Mouse (Mus musculus) heart, embryonic 11.5 days (tissue): Measurements from ENCODE around the gene Efr3b. TPM values are rescaled to one million over a fixed set of nuclear protein-coding genes. Genes with fewer than 3 reads are reported as not detected.

Source experiments
- ATAC-seq: fragments of 200-750 bp; cut with Nextera tagmentation; replicated peaks from 2 replicates; pipeline ENCODE4 v1.8.0; 2017; ENCODE audit warnings: moderate library complexity; ENCODE audit not compliant: insufficient number of reproducible peaks, low FRiP score, low TSS enrichment
- H3K27ac ChIP-seq: fragments of 300-500 bp; sonication (generic); 2 replicates; pipeline ENCODE4 v1.5.1; 2014; ENCODE audit warnings: mild to moderate bottlenecking, low read depth, low read length
- H3K27me3 ChIP-seq: fragments of 300-500 bp; sonication (generic); 2 replicates; pipeline ENCODE4 v1.6.1; 2014; ENCODE audit warnings: mild to moderate bottlenecking, low read length, mixed read lengths; ENCODE audit not compliant: control insufficient read depth, insufficient read depth
- H3K36me3 ChIP-seq: fragments of 300-500 bp; sonication (generic); 2 replicates; pipeline ENCODE4 v1.6.1; 2014; ENCODE audit warnings: mild to moderate bottlenecking, low read length, moderate library complexity, mixed read lengths; ENCODE audit not compliant: control insufficient read depth, insufficient read depth
- H3K4me1 ChIP-seq: fragments of 300-500 bp; sonication (generic); 2 replicates; pipeline ENCODE4 v1.6.1; 2014; ENCODE audit warnings: low read length; ENCODE audit not compliant: control insufficient read depth, insufficient read depth
- H3K4me2 ChIP-seq: fragments of 300-500 bp; sonication (generic); 2 replicates; pipeline ENCODE4 v1.6.1; 2014; ENCODE audit warnings: mild to moderate bottlenecking, moderate library complexity
- H3K4me3 ChIP-seq: fragments of 300-500 bp; sonication (generic); 2 replicates; pipeline ENCODE4 v1.5.1; 2014; ENCODE audit warnings: low read depth, low read length
- H3K9ac ChIP-seq: fragments of 300-500 bp; sonication (generic); 2 replicates; pipeline ENCODE4 v1.6.1; 2014; ENCODE audit warnings: mild to moderate bottlenecking, low read depth, low read length, moderate library complexity
- H3K9me3 ChIP-seq: fragments of 300-500 bp; sonication (generic); replicated peaks from 2 replicates; pipeline ENCODE4 v1.6.1; 2016; ENCODE audit warnings: low read length; ENCODE audit not compliant: control insufficient read depth
- WGBS: fragments of 180-500 bp; shearing (Covaris S2); extraction: QIAGEN DNeasy Blood & Tissue Kit; methylation state at CpG from one replicate; pipeline ENCODE4 v1.1.7; 2014; ENCODE audit not compliant: insufficient replicate concordance; 5-methylcytosine and 5-hydroxymethylcytosine counted together
- polyA plus RNA-seq: library from polyadenylated mRNA; unstranded; fragments of >200 nt; fragmentation: Nextera tagmentation; extraction: Ambion mirVana; gene quantifications from 2 replicates; pipeline ENCODE4 v1.2.1, GENCODE M21; 2014

The Efr3b gene
- polyA plus RNA-seq, 1 experiment from 2014 or later, result 6.4 TPM

GRCm38 (mm10) chr12:4068551-4068950 is 29.8 kb upstream of the Efr3b start:
- H3K36me3 ChIP-seq, result no peaks in the 10 kb centered on the region
- WGBS, result 76% methylated on average over 4 of the region's 4 CpGs
- H3K27ac ChIP-seq, result no peak overlapping the region
- H3K9ac ChIP-seq, result no peak overlapping the region
- peaks cover 2% of the 10 kb centered on the region; the same call in 1 of the 2 replicates for H3K4me1 ChIP-seq
- no peaks in the 10 kb centered on the region for H3K27me3 ChIP-seq
- no peaks in the 10 kb centered on the region for H3K9me3 ChIP-seq
- no peak overlapping the region for H3K4me2 ChIP-seq
- no peak for ATAC-seq
- H3K4me3 ChIP-seq, result no peak overlapping the region

- Histone ChIP-seq H3K36me3 (no peaks in the 10 kb centered on the region), H3K9ac (no peak overlapping the region), H3K9me3 (no peaks in the 10 kb centered on the region), H3K27ac (no peak overlapping the region), H3K4me1 (no peaks in the 10 kb centered on the region; the same call in 1 of the 2 replicates), H3K4me2 (no peak overlapping the region), H3K27me3 (no peaks in the 10 kb centered on the region), H3K4me3 (no peak overlapping the region)
- no peak for ATAC-seq
- 63% methylated on average over 6 of the region's 6 CpGs for WGBS
These were observed 28.2 kb upstream of the Efr3b start for GRCm38 (mm10) chr12:4066681-4067459.

GRCm38 (mm10) chr12:4065944-4066343 is 27.2 kb upstream of the Efr3b start:
- no peaks in the 10 kb centered on the region; the same call in 1 of the 2 replicates for H3K4me1 ChIP-seq
- no peaks in the 10 kb centered on the region for H3K9me3 ChIP-seq
- no peak overlapping the region for H3K9ac ChIP-seq
- H3K27ac ChIP-seq, result no peak overlapping the region
- no peaks in the 10 kb centered on the region for H3K27me3 ChIP-seq
- ATAC-seq, result no peak
- H3K4me3 ChIP-seq, result no peak overlapping the region
- no peaks in the 10 kb centered on the region for H3K36me3 ChIP-seq
- no peak overlapping the region for H3K4me2 ChIP-seq
- 70% methylated on average over 8 of the region's 8 CpGs for WGBS

DNA sequence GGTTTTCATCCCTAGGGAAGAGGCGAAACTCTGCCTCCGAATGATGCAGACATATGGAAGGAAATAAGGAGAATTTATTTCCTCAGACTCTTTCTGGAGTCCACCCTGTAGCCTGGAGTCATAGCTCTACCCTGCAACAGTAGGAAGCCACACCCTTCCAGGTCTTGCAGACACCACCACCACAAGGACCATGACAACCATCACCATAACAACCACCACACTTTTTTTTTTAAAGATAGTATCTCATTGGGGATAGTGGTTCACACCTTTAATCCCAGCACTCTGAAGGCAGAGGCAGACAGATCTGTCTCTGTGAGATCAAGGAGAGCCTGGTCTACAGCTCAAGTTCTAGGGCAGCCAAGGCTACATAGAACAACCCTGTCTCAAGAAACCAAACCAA is 26.8 kb upstream of the Efr3b start:
- no peak overlapping the region for H3K4me3 ChIP-seq
- H3K9ac ChIP-seq, result no peak overlapping the region
- ATAC-seq, result no peak
- H3K27ac ChIP-seq, result no peak overlapping the region
- WGBS, result 94% methylated on average over 2 of the region's 2 CpGs
- H3K9me3 ChIP-seq, result no peaks in the 10 kb centered on the region
- H3K4me2 ChIP-seq, result no peak overlapping the region
- H3K36me3 ChIP-seq, result no peaks in the 10 kb centered on the region
- no peaks in the 10 kb centered on the region; the same call in 1 of the 2 replicates for H3K4me1 ChIP-seq
- no peaks in the 10 kb centered on the region for H3K27me3 ChIP-seq

DNA sequence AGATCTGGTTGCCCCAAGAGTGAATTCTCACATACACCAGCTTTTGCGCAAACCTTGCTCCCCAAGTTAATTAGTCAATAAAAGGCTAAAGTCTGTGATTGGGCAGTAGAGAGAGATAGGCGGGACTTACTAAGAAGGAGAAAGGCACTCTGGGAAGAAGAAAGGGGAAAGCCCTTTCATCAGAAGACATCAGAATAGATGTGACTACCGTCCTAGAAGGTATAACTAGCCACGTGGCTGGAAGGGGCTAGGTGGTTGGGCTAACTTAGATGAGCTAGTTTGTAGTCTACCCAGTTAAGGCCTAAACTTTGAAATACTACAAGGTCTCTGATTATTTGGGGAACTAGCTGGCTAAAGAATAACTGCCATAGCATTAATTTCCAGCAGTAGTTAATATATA is 21.0 kb upstream of the Efr3b start:
- Histone ChIP-seq H3K27me3 (no peaks in the 10 kb centered on the region), H3K9me3 (no peaks in the 10 kb centered on the region), H3K4me1 (no peaks in the 10 kb centered on the region), H3K9ac (no peak overlapping the region), H3K27ac (no peak overlapping the region), H3K36me3 (no peaks in the 10 kb centered on the region), H3K4me3 (no peak overlapping the region), H3K4me2 (no peak overlapping the region)
- 84% methylated on average over 4 of the region's 4 CpGs for WGBS
- no peak for ATAC-seq

DNA sequence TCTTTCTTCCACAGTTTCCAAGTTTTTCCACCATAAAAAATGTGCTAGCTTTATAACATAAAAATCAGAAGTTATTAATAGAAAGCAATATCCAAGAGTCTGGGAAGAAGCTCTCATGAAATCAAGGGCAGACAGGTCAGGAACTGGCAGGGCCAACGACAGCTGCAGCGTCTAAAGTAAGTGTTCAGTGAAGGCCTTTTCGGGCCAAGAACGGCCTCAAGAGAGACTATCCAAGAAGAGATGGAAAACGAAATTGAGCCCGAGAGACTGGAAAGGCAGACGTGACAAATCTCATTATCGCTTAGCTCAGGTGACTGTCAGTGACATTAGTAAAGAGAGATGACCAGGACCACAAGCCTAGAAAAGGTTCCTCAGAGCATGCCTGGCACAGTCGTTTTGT is 19.6 kb upstream of the Efr3b start:
- H3K27ac ChIP-seq, result no peak overlapping the region
- 50% methylated on average over 9 of the region's 9 CpGs for WGBS
- H3K27me3 ChIP-seq, result no peaks in the 10 kb centered on the region
- no peaks in the 10 kb centered on the region for H3K4me1 ChIP-seq
- H3K4me2 ChIP-seq, result no peak overlapping the region
- no peaks in the 10 kb centered on the region for H3K36me3 ChIP-seq
- H3K9me3 ChIP-seq, result no peaks in the 10 kb centered on the region
- no peak for ATAC-seq
- H3K4me3 ChIP-seq, result no peak overlapping the region
- H3K9ac ChIP-seq, result no peak overlapping the region

- ATAC-seq, result no peak; the same call in 1 of the 2 replicates
- H3K36me3 ChIP-seq, result no peaks in the 10 kb centered on the region
- H3K27me3 ChIP-seq, result no peaks in the 10 kb centered on the region
- peaks cover 5% of the 10 kb centered on the region; the same call in 1 of the 2 replicates for H3K4me1 ChIP-seq
- H3K9me3 ChIP-seq, result no peaks in the 10 kb centered on the region
- H3K4me2 ChIP-seq, result no peak overlapping the region
- no peak overlapping the region for H3K4me3 ChIP-seq
- WGBS, result 19% methylated on average over 4 of the region's 4 CpGs
- H3K9ac ChIP-seq, result no peak overlapping the region
- H3K27ac ChIP-seq, result peak overlapping the region; percentile 6; the same call in 1 of the 2 replicates
These were observed 16.1 kb upstream of the Efr3b start for GRCm38 (mm10) chr12:4054845-4055244.

DNA sequence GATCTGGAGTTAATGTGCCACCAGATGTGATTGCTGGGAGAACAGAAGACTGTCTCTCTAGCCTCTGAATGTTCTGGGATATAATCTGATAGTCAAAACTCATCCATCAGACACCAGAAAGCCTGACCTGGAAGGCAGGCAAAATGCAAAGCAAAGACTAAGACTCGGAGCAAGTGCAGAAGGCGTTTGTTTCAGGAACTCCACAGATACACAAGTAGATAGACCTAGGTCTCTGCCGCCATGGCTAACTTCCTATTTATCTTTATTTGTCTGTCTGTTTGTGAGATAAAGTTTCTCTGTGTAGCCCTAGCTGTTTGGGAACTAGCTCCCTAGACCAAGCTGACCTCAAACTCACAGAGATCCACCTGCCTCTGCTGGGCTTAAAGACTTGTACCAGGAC is 14.9 kb upstream of the Efr3b start:
- H3K4me3 ChIP-seq, result no peak overlapping the region
- WGBS, result 61% methylated on average over 3 of the region's 3 CpGs
- peaks cover 5% of the 10 kb centered on the region; the same call in 1 of the 2 replicates for H3K4me1 ChIP-seq
- H3K4me2 ChIP-seq, result no peak overlapping the region
- H3K9ac ChIP-seq, result no peak overlapping the region
- H3K27ac ChIP-seq, result no peak overlapping the region
- ATAC-seq, result no peak
- H3K27me3 ChIP-seq, result no peaks in the 10 kb centered on the region
- H3K9me3 ChIP-seq, result no peaks in the 10 kb centered on the region
- H3K36me3 ChIP-seq, result no peaks in the 10 kb centered on the region
